Mouse (Mus musculus) c-Kit-positive CD71-positive TER-119-positive erythroid progenitor cells, embryonic 14.5 days (primary cell): ENCODE results near the gene Hlx.

Experiments
- DNase-seq: peaks from one replicate; pipeline ENCODE4 v3.0.0-alpha.2; 2013; ENCODE audit warnings: low spot score

The Hlx gene

DNA sequence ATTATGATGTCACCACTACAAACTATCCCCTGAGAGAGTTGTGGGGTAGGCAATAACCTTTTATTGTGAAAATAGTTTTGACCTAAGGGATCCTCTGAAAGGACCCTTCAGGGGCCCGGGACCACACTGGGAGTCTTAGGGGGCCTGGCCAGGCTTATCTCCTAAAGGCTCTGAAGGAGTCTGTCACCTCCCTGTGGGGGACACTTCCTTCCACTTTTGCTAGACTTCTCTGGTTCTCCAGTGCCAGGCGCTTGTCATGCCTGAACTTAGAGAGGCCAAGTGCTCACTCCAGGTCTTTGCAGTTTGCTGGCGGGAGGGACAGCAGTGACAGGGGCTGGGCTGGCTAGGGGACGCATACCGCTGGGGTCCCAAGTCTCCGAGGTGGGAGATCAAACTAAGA, 16.3 kb downstream of the Hlx start:
- no peak for DNase-seq

GRCm38 (mm10) chr1:184715693-184716092, 16.7 kb downstream of the Hlx start:
- no peak for DNase-seq

DNA sequence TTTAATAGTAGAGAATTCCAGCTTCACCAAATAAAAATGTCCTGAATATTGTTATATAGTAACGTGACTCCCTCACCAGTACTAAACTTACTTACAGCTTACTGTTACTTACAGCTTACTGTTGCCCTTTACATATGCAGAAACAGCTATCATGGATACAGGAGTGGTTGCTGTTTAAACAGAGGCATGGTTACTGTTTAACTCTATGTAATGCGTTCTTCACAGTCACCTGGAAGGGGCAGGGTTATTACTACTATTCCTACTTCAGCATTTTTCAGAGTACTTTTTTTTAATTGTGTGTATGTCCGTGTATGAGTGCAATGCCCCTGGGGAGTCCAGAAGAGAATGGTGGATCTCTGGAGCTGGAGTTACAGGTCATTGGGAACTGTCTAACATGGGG, 17.9 kb downstream of the Hlx start:
- DNase-seq: no peak

DNA sequence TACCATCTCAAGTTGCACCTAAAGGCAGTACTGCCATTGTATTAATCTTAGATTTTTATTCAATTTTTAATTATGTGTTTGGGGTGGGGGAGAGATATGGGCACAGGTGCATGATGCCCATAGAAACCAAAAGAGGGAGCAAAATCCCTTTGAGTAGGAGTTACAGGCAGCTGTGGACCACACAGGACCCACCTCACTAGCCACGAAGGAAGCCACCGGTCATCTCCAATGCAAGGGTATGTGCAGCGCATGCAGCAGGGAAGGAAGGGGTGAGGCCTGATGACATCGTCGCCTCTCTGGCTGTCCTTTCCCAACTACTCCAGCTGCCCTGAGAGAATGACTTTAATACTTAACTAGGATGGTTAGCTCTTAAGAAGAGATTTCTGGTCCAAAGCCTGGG, 18.7 kb downstream of the Hlx start:
- no peak for DNase-seq

DNA sequence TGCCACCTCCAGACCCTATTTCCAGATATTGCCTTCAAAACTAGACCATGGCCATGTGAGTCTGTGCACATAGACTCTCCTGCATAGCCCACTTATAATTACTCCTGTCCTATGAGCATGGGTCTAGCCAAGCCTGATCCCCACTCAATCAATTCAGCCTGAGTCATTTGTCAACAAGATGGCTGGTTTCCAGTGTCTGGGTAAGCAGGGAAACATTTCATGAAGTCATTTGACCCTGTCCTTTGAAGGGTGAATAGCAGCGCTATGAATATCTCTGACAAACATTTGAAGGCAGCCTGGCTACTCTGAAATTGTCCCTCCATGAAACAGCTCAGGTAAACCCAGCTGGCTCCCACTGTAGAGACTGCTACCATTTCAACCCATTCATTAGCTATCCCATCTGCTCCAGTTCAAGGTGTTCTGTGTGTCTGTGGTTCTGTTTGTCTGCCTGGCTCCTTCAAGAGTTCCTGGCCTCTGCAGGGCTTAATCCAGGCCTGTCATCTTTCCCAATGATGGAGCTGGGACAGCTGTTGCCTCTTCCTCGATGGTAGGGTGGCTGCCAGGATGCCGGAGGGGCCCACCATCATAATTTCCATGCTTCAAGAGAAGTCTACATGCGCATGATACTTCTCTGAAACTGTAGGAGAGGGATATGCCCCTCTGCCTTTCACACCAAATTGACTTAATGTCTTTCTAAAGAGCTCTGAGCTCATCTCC, 24.7 kb downstream of the Hlx start:
- DNase-seq: no peak

DNA sequence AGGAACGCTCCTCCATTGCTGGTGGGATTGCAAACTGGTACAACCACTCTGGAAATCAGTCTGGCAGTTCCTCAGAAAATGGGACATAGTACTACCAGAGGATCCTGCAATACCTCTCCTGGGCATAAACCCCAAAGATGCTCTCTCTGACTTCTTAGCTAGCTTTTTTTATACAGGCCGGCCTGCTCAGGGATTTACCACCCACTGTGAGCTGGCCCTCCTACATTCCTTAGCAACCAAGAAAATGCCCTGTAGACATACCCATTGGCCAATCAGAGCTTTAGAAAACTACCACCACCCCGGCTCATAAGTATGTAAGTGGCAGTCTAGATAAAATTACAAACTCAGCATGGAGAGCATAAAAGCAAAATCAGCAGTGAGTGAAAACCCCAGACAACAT, 27.5 kb downstream of the Hlx start:
- no peak for DNase-seq

GRCm38 (mm10) chr1:184699295-184699694, 33.1 kb downstream of the Hlx start:
- no peak for DNase-seq

GRCm38 (mm10) chr1:184695451-184695850, 37.0 kb downstream of the Hlx start:
- no peak for DNase-seq

- no peak for DNase-seq
Measured at GRCm38 (mm10) chr1:184692204-184692904, 40.1 kb downstream of the Hlx start.

DNA sequence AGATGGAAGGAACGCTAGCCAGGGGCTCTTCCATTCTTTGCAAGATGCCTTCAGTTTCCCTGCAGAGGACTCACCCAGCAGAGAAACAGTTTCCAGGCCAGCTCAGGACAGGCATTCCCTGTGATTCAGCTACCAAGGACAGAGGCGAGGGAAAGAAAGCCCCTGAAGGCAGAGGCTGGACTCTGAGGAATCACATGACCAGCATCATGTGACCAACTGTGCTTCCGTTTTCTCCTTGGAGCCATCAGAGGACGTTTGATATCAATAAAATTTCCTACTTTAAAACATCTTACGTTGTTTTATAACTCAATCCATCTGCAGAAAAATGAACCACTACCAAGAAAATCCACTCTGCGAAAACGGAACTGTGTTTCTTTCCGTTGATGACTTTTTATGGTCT, 41.2 kb downstream of the Hlx start:
- DNase-seq: no peak

DNA sequence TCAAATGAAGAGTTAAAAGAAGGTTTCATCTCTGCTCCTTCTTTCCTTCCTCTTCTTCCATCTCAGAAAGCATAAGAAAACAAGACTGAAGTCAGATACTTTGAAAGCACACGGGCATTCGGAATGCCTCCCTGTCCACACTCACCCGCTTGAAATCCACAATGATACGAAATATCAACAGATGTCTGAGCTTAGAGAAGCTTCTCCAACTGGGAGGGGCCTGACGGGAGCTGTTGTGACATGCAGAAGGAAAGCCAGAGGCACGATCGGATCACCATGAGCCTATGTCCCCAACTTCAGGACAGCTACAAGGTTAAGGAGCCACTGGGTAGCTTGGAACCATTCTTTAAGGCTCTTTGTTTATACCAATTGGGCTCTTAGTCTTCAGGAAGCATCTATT, 44.4 kb downstream of the Hlx start:
- no peak for DNase-seq

GRCm38 (mm10) chr1:184687512-184687911, 44.9 kb downstream of the Hlx start:
- DNase-seq: no peak

DNA sequence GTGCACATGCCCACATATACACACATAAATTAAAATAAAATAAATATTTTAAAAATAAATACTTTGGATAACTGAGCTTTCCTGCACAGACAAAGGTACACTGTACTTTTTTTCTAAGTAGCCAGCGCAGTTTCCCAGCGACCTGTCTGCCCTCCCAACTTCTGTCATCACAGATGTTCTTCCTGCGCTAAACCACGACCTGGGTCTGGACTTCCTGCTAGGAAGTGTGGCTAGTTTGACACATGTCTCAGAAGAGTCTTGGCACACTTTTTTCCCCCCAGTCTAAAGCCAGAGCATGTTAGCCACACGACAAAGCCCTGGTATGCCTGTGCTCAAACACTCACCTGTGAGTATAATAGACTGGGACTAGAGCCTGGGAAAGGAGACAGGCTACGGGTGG, 48.9 kb downstream of the Hlx start:
- DNase-seq: no peak

DNA sequence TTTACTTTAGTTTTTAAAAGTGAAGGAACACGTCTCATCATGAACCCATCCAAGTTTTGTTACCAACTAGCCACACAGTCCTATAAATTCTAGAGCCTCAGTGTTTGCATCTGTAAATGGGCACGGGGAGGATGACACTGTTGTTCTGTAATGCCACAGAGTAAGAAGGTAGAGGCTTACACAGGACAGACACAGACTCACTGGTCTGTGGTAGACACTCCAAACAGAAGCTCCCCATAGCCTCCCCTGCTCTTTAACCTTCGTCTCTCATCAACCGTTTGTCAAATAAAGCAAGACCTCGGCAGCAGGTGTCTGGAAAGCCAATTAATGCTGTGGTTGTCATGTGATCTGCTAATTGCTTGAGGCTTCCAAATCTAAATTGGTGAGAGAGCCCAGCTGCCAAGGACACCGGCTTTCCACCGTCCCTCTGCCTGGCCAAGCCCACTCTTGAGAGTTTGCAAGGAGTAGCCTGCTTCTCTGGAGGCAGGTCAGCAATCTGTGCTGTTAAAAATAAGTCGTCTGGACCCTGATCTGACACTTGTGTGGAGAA, 52.9 kb downstream of the Hlx start:
- no peak for DNase-seq

GRCm38 (mm10) chr1:184677641-184678040, 54.8 kb downstream of the Hlx start:
- no peak for DNase-seq
